Mouse (Mus musculus) bone marrow macrophage, adult 2 months (primary cell): Measurements from ENCODE around the gene Txn2.

Experiments used
- CTCF ChIP-seq: IDR thresholded peaks from 2 replicates; pipeline ENCODE4 v1.5.1; 2012; ENCODE audit warnings: low read depth, mild to moderate bottlenecking, low read length, moderate library complexity
- POLR2A ChIP-seq: IDR thresholded peaks from 2 replicates; pipeline ENCODE4 v1.6.1; 2012; ENCODE audit warnings: mild to moderate bottlenecking, low read depth, low read length, borderline replicate concordance

DNA sequence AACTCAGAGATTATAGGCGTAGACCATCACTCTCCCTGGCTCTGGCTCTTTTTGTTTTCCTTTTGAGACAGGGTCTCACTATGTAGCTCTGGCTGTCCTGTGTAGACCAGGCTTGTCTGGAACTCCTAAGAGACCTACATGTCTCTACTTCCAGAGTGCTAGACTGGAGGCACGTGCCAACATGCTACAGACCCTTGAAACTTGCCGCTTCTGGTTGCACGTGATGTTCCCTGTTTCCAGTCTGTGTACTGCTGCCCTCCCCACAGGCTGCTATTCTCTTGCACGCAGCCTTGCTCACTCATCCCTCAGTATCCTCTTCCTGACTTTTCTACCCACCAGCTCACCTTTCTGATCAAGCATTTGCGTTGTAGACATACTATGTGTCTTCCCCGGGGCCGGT lies 22.7 kb downstream of the Txn2 start:
- TF ChIP-seq CTCF (no peak), POLR2A (no peak)
